Comparison of ENCODE assay signal across 22 mouse cellular contexts in genomic region chr8:96656495-96657279, GRCm38 (mm10).
A peak's percentile ranks its signal among the peaks of the same experiment; 100 is the strongest.
DNase-seq lines count a peak whose midpoint lies in the region; ATAC-seq and TF ChIP-seq lines count a peak whose summit lies in the region.
"Had no signal": no experiment of that assay in that cellular context is flagged by ENCODE, and none has a peak within 500 bp of the region (broad histone marks: within the 10 kb centered on the region; RNA-seq: fewer than 3 reads in every experiment).

No protein-coding gene starts in this region.

- TF ChIP-seq CTCF in kidney, adult 2 months (conservative IDR thresholded peaks at IDR 0.05; ENCODE audit: insufficient read depth, insufficient read length, low read depth, low read length), result no peak
- no peak for TF ChIP-seq CTCF in intestine, postnatal 0 days (IDR thresholded peaks at IDR 0.05; ENCODE audit: low read depth)

- 52% methylated on average over 8 of the region's 8 CpGs for WGBS in kidney, adult 2 months
- 52% methylated on average over 8 of the region's 8 CpGs for whole genome bisulfite sequencing in intestine, postnatal 0 days

- H3K4me1 ChIP-seq in kidney, adult 2 months (ENCODE audit: control insufficient read depth, insufficient read depth, low read length), result no peaks in the 10 kb centered on the region
- no peaks in the 10 kb centered on the region for H3K4me1 ChIP-seq in intestine, postnatal 0 days (replicated peaks; ENCODE audit: control insufficient read depth, insufficient read depth, low read length)
- H3K4me1 ChIP-seq: forebrain, embryonic 10.5 days; forebrain, embryonic 13.5 days; heart, embryonic 10.5 days; heart, embryonic 13.5 days; hindbrain, embryonic 12.5 days had no signal

- H3K27me3 ChIP-seq in kidney, adult 2 months (replicated peaks; ENCODE audit: control insufficient read depth, insufficient read depth, low read length), result no peaks in the 10 kb centered on the region
- no peaks in the 10 kb centered on the region for H3K27me3 ChIP-seq in intestine, postnatal 0 days (replicated peaks; ENCODE audit: control insufficient read depth, insufficient read depth, low read length)
- H3K27me3 ChIP-seq: forebrain, embryonic 13.5 days; heart, embryonic 13.5 days; hindbrain, embryonic 12.5 days had no signal

- no peaks in the 10 kb centered on the region for H3K9me3 ChIP-seq in intestine, postnatal 0 days (ENCODE audit: control insufficient read depth)
- H3K9me3 ChIP-seq: forebrain, embryonic 10.5 days; forebrain, embryonic 13.5 days; heart, embryonic 10.5 days; heart, embryonic 13.5 days; hindbrain, embryonic 12.5 days had no signal

- no peak overlapping the region for H3K9ac ChIP-seq in intestine, postnatal 0 days (ENCODE audit: low read depth, low read length)
- H3K9ac ChIP-seq: forebrain, embryonic 13.5 days; forebrain, postnatal 0 days; heart, embryonic 13.5 days; hindbrain, embryonic 12.5 days had no signal

- no peak overlapping the region for H3K4me2 ChIP-seq in intestine, postnatal 0 days (replicated peaks; ENCODE audit: low read depth)
- H3K4me2 ChIP-seq: forebrain, embryonic 13.5 days; heart, embryonic 13.5 days; hindbrain, embryonic 12.5 days had no signal

- H3K4me3 ChIP-seq in kidney, adult 2 months (ENCODE audit: insufficient read depth, low read depth, low read length), result no peak overlapping the region
- H3K4me3 ChIP-seq in intestine, postnatal 0 days (ENCODE audit: low read depth, low read length), result no peak overlapping the region
- H3K4me3 ChIP-seq: forebrain, embryonic 10.5 days; forebrain, embryonic 13.5 days; heart, adult 2 months; heart, embryonic 10.5 days; heart, embryonic 13.5 days; hindbrain, embryonic 12.5 days had no signal

- peak; percentile 95 for ATAC-seq in intestine, postnatal 0 days
- no peak for ATAC-seq in frontal cortex, adult (ENCODE audit: low TSS enrichment)
- ATAC-seq: activated CD4-positive, CD25-positive, alpha-beta regulatory T cell, adult 4 months; forebrain, embryonic 13.5 days; forebrain, postnatal 0 days; hindbrain, embryonic 16.5 days had no signal

- peak; percentile 24 to 26 for DNase-seq in cerebellum, postnatal 10 days
- no peak for DNase-seq in cerebellum, postnatal 25 days
- peak; percentile 7 for DNase-seq in kidney, adult 2 months
- DNase-seq in kidney, adult 8-10 months, result no peak
- DNase-seq: adrenal gland, adult 8-10 months; adrenal gland, postnatal 25 days; cerebellum, adult 11-12 months; cerebellum, adult 9-10 months; forebrain, postnatal 0 days; gastrocnemius, postnatal 25 days; heart, adult 2 months; heart, postnatal 14 days; kidney, adult 11 months had no signal

- H3K36me3 ChIP-seq in kidney, adult 2 months (ENCODE audit: control insufficient read depth, insufficient read depth, low read length), result no peaks in the 10 kb centered on the region
- no peaks in the 10 kb centered on the region for H3K36me3 ChIP-seq in intestine, postnatal 0 days (ENCODE audit: control insufficient read depth, insufficient read depth)
- H3K36me3 ChIP-seq: forebrain, embryonic 10.5 days; heart, embryonic 10.5 days; heart, embryonic 13.5 days; hindbrain, embryonic 12.5 days had no signal

- H3K27ac ChIP-seq in kidney, adult 2 months (ENCODE audit: insufficient read depth, low read depth, low read length), result no peak overlapping the region
- peak overlapping the region; percentile 76 for H3K27ac ChIP-seq in intestine, postnatal 0 days (ENCODE audit: low read depth, low read length)
- H3K27ac ChIP-seq: forebrain, embryonic 10.5 days; forebrain, embryonic 13.5 days; heart, adult 2 months; heart, embryonic 10.5 days; heart, embryonic 13.5 days; hindbrain, embryonic 12.5 days had no signal

- TF ChIP-seq POLR2A in kidney, adult 2 months (IDR thresholded peaks at IDR 0.05; ENCODE audit: low read depth, low read length), result no peak

Comparison
In these comparisons a context has a peak if more than half of its experiments do, and no peak if none do; other contexts are left out.
1. DNase-seq: peak in cerebellum, postnatal 10 days (2 of 2) and kidney, adult 2 months (single experiment); none in cerebellum, postnatal 25 days (0 of 2) and kidney, adult 8-10 months (0 of 2).